Mouse (Mus musculus) heart, postnatal 0 days (tissue): ENCODE results near the gene Cep95. TPM values are rescaled to one million over a fixed set of nuclear protein-coding genes. Genes with fewer than 3 reads are reported as not detected.
A peak's percentile ranks its signal among the peaks of the same experiment; 100 is the strongest.

Experiments
- ATAC-seq: fragments of 200-750 bp; cut with Nextera tagmentation; 2 replicates; pipeline ENCODE4 v1.8.0; 2017; ENCODE audit warnings: low read depth, moderate number of reproducible peaks, moderate library complexity; ENCODE audit not compliant: insufficient read depth
- DNase-seq: peaks from one replicate; pipeline ENCODE4 v3.0.0-alpha.2; 2016; ENCODE audit warnings: low spot score
- H3K27ac ChIP-seq: fragments of 300-500 bp; sonication (generic); 2 replicates; pipeline ENCODE4 v1.5.1; 2014; ENCODE audit warnings: low read depth, mild to moderate bottlenecking
- H3K27me3 ChIP-seq: fragments of 300-500 bp; sonication (generic); 2 replicates; pipeline ENCODE4 v1.6.1; 2014; ENCODE audit warnings: low read length, mixed read lengths; ENCODE audit not compliant: control insufficient read depth, insufficient read depth
- H3K36me3 ChIP-seq: fragments of 300-500 bp; sonication (generic); replicated peaks from 2 replicates; pipeline ENCODE4 v1.6.1; 2014; ENCODE audit warnings: low read length, mixed read lengths; ENCODE audit not compliant: control insufficient read depth, insufficient read depth
- H3K4me1 ChIP-seq: fragments of 300-500 bp; sonication (generic); 2 replicates; pipeline ENCODE4 v1.6.1; 2014; ENCODE audit warnings: antibody characterized with exemption; ENCODE audit not compliant: control insufficient read depth, insufficient read depth
- H3K4me2 ChIP-seq: fragments of 300-500 bp; sonication (generic); 2 replicates; pipeline ENCODE4 v1.6.1; 2014; ENCODE audit warnings: low read depth, mild to moderate bottlenecking, low read length, moderate library complexity
- H3K4me3 ChIP-seq: fragments of 300-500 bp; sonication (generic); 2 replicates; pipeline ENCODE4 v1.5.1; 2014; ENCODE audit warnings: low read depth, low read length
- H3K9ac ChIP-seq: fragments of 300-500 bp; sonication (generic); replicated peaks from 2 replicates; pipeline ENCODE4 v1.6.1; 2014; ENCODE audit warnings: low read depth, low read length, mixed read lengths
- H3K9me3 ChIP-seq: fragments of 300-500 bp; sonication (generic); replicated peaks from 2 replicates; pipeline ENCODE4 v1.6.1; 2016; ENCODE audit warnings: low read length; ENCODE audit not compliant: control insufficient read depth
- CTCF ChIP-seq: IDR thresholded peaks from 2 replicates; pipeline ENCODE4 v1.5.1; 2016; ENCODE audit warnings: antibody characterized with exemption, control low read depth, low read depth
- EP300 ChIP-seq: IDR thresholded peaks from 2 replicates; pipeline ENCODE4 v1.6.1; 2016; ENCODE audit warnings: antibody characterized with exemption, low read depth
- WGBS: fragments of 180-500 bp; shearing (Covaris S2); extraction: QIAGEN DNeasy Blood & Tissue Kit; methylation state at CpG from one replicate; pipeline ENCODE4 v1.1.7; 2014; 5-methylcytosine and 5-hydroxymethylcytosine counted together
- polyA plus RNA-seq: library from polyadenylated mRNA; unstranded; fragments of >200 nt; fragmentation: Nextera tagmentation; extraction: Ambion mirVana; gene quantifications from 2 replicates; pipeline ENCODE4 v1.2.1, GENCODE M21; 2015
- total RNA-seq: library from RNA; depleted of rRNA; stranded (reverse); fragments of >200 nt; gene quantifications from 2 replicates; pipeline ENCODE4 v1.2.3, GENCODE M21; 2014; ENCODE audit warnings: low replicate concordance

Gene Cep95
- total and polyA plus RNA-seq, 2 experiments from 2014 or later, result 4.8 to 8.2 TPM

DNA sequence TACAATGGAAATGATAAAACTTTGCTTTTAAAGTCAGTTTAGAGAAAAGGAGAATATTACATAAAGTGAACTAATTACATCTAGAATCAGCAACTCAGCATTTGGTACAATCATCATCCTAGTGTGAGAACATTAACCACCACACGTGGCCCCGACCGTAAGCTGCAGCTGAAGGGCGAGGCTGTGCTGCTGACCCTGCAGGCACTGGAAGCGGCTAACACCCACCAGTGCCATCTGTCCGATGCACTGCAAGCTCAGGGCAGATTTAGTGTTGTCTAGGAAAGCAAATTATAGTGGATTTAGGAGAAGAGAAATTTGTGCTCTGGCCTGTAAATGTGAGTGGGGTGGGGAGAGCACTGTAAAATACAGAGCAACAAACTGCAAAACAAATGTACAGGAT lies 31.2 kb downstream of the Cep95 start:
- Histone ChIP-seq H3K9me3 (no peaks in the 10 kb centered on the region), H3K4me1 (peaks cover 9% of the 10 kb centered on the region; the same call in 1 of the 2 replicates)
- 87% methylated on average over 6 of the region's 6 CpGs for WGBS

DNA sequence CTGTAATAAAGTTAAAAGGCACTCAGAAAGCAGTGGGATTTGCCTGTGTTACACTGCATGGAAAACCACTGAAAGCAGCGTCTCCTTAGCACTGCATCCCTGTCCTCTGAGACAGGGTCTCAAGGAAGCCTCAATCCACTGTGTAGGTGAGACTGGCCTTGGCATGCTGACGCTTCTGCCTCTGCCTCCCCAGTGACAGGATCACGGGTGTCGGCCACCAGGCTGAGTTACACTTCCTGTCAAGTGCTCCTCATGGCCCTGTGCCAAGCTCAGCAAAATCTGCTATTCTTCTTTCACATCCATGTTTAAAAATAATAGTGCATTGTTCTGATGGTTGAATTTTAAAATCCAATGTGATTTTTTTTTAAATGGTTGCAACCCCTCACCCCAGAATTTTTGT lies 31.9 kb downstream of the Cep95 start:
- Histone ChIP-seq H3K36me3 (peaks cover 71% of the 10 kb centered on the region), H3K4me3 (no peak overlapping the region), H3K4me2 (no peak overlapping the region), H3K9ac (no peak overlapping the region), H3K9me3 (no peaks in the 10 kb centered on the region), H3K27me3 (no peaks in the 10 kb centered on the region), H3K27ac (peak overlapping the region; percentile 52; the same call in 1 of the 2 replicates), H3K4me1 (peaks cover 9% of the 10 kb centered on the region; the same call in 1 of the 2 replicates)
- DNase-seq, result no peak
- TF ChIP-seq CTCF (no peak), EP300 (no peak)
- WGBS, result 28% methylated on average over 4 of the region's 4 CpGs
- ATAC-seq, result peak; percentile 42; the same call in 1 of the 2 replicates

More for the DNA sequence above, 31.2 kb downstream of the Cep95 start:
- H3K9ac ChIP-seq, result no peak overlapping the region
- ATAC-seq, result no peak
- no peak overlapping the region for H3K4me2 ChIP-seq
- H3K4me3 ChIP-seq, result no peak overlapping the region
- H3K36me3 ChIP-seq, result peaks cover 73% of the 10 kb centered on the region
- H3K27me3 ChIP-seq, result no peaks in the 10 kb centered on the region
- H3K27ac ChIP-seq, result no peak overlapping the region
- TF ChIP-seq CTCF, result no peak
- no peak for TF ChIP-seq EP300
- DNase-seq, result no peak

DNA sequence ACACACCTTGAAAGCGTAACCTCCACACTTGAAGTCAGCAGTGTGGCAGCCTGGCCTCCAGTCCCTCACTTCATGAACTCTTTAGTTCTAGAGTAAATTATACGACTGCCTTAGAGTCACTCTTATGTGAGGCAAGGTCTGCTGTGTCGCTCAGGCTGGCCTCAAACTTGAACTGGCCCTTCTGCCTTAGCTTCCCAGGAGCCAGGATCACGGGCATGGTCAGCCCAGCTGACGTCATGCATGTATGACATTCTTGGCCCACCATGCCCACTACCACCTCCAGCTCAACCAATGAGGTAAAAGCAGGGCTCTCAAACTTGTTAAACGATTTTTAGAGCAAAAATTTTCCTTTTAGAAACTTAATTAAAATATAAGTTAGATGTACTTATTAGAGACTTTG lies 32.3 kb downstream of the Cep95 start:
- Histone ChIP-seq H3K9me3 (no peaks in the 10 kb centered on the region), H3K9ac (no peak overlapping the region), H3K4me3 (no peak overlapping the region), H3K4me2 (no peak overlapping the region), H3K36me3 (peaks cover 71% of the 10 kb centered on the region), H3K27me3 (no peaks in the 10 kb centered on the region), H3K4me1 (peaks cover 9% of the 10 kb centered on the region; the same call in 1 of the 2 replicates), H3K27ac (peak overlapping the region; percentile 52; the same call in 1 of the 2 replicates)
- WGBS, result 67% methylated on average over 6 of the region's 6 CpGs
- DNase-seq (no peak), ATAC-seq (no peak)
- no peak for TF ChIP-seq CTCF
- no peak for TF ChIP-seq EP300

DNA sequence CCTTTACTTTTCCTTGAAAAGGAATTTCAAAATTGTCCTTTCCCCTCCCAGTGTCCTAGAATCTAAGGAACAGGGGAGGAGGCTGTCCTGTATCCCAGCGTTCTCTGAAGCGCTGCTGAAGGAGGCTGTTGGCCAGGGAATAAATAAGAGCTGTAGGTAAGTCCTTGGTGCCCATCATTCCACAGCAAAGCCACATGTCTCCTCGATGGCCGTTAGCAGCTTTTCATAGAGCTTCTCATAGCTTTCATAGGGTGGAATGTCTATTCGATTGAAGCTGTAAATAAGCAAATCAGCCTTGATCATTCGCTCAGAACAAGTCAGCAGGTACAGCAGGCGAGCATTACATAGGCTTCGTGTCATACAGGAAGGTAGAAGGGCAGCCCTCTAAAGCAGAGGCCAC lies 33.4 kb downstream of the Cep95 start:
- 74% methylated on average over 8 of the region's 8 CpGs for WGBS
- H3K36me3 ChIP-seq, result peaks cover 70% of the 10 kb centered on the region

DNA sequence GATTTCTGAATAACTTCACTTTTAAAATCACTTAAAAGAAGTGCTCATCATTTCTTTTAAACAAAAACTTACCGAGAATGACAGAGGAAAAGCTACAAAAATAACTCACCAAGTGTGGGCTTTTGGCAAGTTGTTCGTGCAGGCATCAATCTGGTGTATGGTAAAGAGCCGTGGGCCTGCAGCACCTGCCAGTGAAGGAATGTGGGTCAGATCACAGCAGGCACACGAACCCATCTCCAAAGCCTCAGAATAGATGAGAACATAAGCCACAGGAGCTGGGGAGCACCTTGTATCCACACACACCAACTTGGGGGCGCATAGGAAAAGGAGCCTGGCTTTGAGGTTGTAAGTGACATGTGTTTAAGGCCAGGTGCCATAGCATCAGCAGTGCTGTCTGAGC lies 33.9 kb downstream of the Cep95 start:
- Histone ChIP-seq H3K9ac (no peak overlapping the region), H3K4me2 (no peak overlapping the region), H3K36me3 (peaks cover 70% of the 10 kb centered on the region), H3K4me1 (peaks cover 7% of the 10 kb centered on the region; the same call in 1 of the 2 replicates), H3K9me3 (no peaks in the 10 kb centered on the region), H3K27ac (no peak overlapping the region), H3K27me3 (no peaks in the 10 kb centered on the region), H3K4me3 (no peak overlapping the region)
- no peak for TF ChIP-seq CTCF
- no peak for TF ChIP-seq EP300
- WGBS, result 71% methylated on average over 5 of the region's 5 CpGs
- ATAC-seq (no peak), DNase-seq (no peak)

More for the DNA sequence above, 33.4 kb downstream of the Cep95 start:
- TF ChIP-seq CTCF (no peak), EP300 (no peak)
- H3K9ac ChIP-seq, result no peak overlapping the region
- H3K4me3 ChIP-seq, result no peak overlapping the region
- ATAC-seq (no peak), DNase-seq (no peak)
- H3K27ac ChIP-seq, result no peak overlapping the region
- H3K4me2 ChIP-seq, result no peak overlapping the region
- H3K4me1 ChIP-seq, result peaks cover 9% of the 10 kb centered on the region; the same call in 1 of the 2 replicates
- no peaks in the 10 kb centered on the region for H3K9me3 ChIP-seq
- no peaks in the 10 kb centered on the region for H3K27me3 ChIP-seq

DNA sequence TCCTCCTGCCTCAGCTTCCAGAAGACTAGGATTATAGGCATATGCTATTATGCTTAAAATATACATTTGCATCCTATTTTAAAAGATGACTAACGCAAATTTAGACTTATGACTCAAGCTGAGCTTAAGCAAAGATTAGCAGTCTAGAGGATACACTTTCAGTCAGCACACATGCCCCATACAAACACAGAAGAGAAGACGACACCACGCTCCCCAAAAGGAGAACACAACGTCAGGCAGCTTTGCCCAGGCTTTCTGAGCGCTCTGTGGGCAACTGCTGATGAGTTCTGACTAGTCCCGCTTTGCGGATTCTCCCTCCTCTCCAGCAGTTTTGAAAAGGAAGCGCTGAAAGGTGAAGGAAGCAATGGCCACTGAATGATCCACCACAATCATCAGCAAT lies 34.7 kb downstream of the Cep95 start:
- H3K4me3 ChIP-seq, result no peak overlapping the region
- 89% methylated on average over 8 of the region's 8 CpGs for WGBS
- H3K4me2 ChIP-seq, result no peak overlapping the region
- no peak overlapping the region for H3K27ac ChIP-seq
- DNase-seq (no peak), ATAC-seq (no peak)
- no peaks in the 10 kb centered on the region for H3K9me3 ChIP-seq
- peaks cover 76% of the 10 kb centered on the region for H3K36me3 ChIP-seq
- H3K9ac ChIP-seq, result no peak overlapping the region
- TF ChIP-seq EP300, result no peak
- no peak for TF ChIP-seq CTCF
- H3K4me1 ChIP-seq, result no peaks in the 10 kb centered on the region
- no peaks in the 10 kb centered on the region for H3K27me3 ChIP-seq
